Mouse (Mus musculus) limb, embryonic 15.5 days (tissue): ENCODE results near the gene Tnnc1. TPM values are rescaled to one million over a fixed set of nuclear protein-coding genes. Genes with fewer than 3 reads are reported as not detected.

Experiments used
- ATAC-seq: fragments of 200-750 bp; cut with Nextera tagmentation; 2 replicates; pipeline ENCODE4 v1.8.0; 2017; ENCODE audit warnings: low read depth, moderate TSS enrichment; ENCODE audit not compliant: insufficient number of reproducible peaks, low FRiP score, low TSS enrichment
- H3K27ac ChIP-seq: fragments of 300-500 bp; sonication (generic); 2 replicates; pipeline ENCODE4 v1.5.1; 2015; ENCODE audit warnings: moderate library complexity, mild to moderate bottlenecking, inconsistent platforms
- H3K27me3 ChIP-seq: fragments of 300-500 bp; sonication (generic); 2 replicates; pipeline ENCODE4 v1.6.1; 2015; ENCODE audit warnings: inconsistent platforms
- H3K36me3 ChIP-seq: fragments of 300-500 bp; sonication (generic); 2 replicates; pipeline ENCODE4 v1.6.1; 2015; ENCODE audit warnings: inconsistent platforms
- H3K4me1 ChIP-seq: fragments of 300-500 bp; sonication (generic); 2 replicates; pipeline ENCODE4 v1.6.1; 2015; ENCODE audit warnings: inconsistent platforms
- H3K4me2 ChIP-seq: fragments of 300-500 bp; sonication (generic); 2 replicates; pipeline ENCODE4 v1.6.1; 2015; ENCODE audit warnings: mild to moderate bottlenecking, inconsistent platforms
- H3K4me3 ChIP-seq: fragments of 300-500 bp; sonication (generic); 2 replicates; pipeline ENCODE4 v1.5.1; 2015; ENCODE audit warnings: mild to moderate bottlenecking, inconsistent platforms
- H3K9ac ChIP-seq: fragments of 300-500 bp; sonication (generic); 2 replicates; pipeline ENCODE4 v1.6.1; 2015; ENCODE audit warnings: inconsistent platforms
- H3K9me3 ChIP-seq: fragments of 300-500 bp; sonication (generic); 2 replicates; pipeline ENCODE4 v1.6.1; 2016; ENCODE audit warnings: inconsistent platforms
- WGBS: fragments of 180-500 bp; shearing (Covaris S2); methylation state at CpG from one replicate; pipeline ENCODE4 v1.1.7; 2015; 5-methylcytosine and 5-hydroxymethylcytosine counted together
- polyA plus RNA-seq: library from polyadenylated mRNA; unstranded; fragments of >200 nt; fragmentation: Nextera tagmentation; extraction: Ambion mirVana; gene quantifications from 2 replicates; pipeline ENCODE4 v1.2.1, GENCODE M21; 2015

Gene Tnnc1
- polyA plus RNA-seq, 1 experiment from 2014 or later: 276 TPM

DNA sequence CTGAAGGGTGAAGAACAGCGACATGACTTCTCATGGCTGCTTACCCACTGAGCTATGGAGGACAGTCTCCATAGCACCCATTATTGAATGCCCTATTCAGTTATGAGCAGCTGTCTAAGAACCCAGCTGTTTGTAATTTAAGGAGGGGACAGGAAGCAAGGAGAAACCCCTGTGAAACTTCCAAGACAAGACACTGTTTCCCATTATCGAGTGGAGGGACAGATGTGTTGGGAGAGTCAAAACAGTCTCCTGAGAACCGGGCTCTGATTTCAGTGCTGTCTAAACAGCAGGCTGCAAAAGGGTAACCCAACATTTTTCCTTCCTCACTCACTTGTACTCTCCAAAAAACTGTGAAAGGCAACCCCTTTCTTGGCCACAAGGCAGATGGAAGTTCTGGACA lies 32.4 kb downstream of the Tnnc1 start:
- WGBS: 57% methylated on average over 3 of the region's 3 CpGs
- peaks cover 3% of the 10 kb centered on the region; the same call in 1 of the 2 replicates for H3K36me3 ChIP-seq
- 0 out of 2 replicates have a peak, but pooled peaks have one; percentile 14 for ATAC-seq
- no peaks in the 10 kb centered on the region for H3K27me3 ChIP-seq
- H3K4me2 ChIP-seq: no peak overlapping the region
- no peaks in the 10 kb centered on the region for H3K4me1 ChIP-seq
- no peak overlapping the region for H3K4me3 ChIP-seq
- no peaks in the 10 kb centered on the region for H3K9me3 ChIP-seq
- peak overlapping the region; percentile 3; the same call in 1 of the 2 replicates for H3K27ac ChIP-seq
- H3K9ac ChIP-seq: no peak overlapping the region

- Histone ChIP-seq H3K4me3 (no peak overlapping the region), H3K4me1 (no peaks in the 10 kb centered on the region), H3K27me3 (no peaks in the 10 kb centered on the region), H3K27ac (no peak overlapping the region), H3K9ac (no peak overlapping the region), H3K36me3 (no peaks in the 10 kb centered on the region), H3K4me2 (no peak overlapping the region), H3K9me3 (no peaks in the 10 kb centered on the region)
- no peak for ATAC-seq
- 73% methylated on average over 1 of the region's 1 CpGs for WGBS
Measured at GRCm38 (mm10) chr14:31244777-31245176, 36.7 kb downstream of the Tnnc1 start.

GRCm38 (mm10) chr14:31245946-31246345 lies 37.8 kb downstream of the Tnnc1 start:
- 79% methylated on average over 1 of the region's 1 CpGs for WGBS
- no peak overlapping the region for H3K27ac ChIP-seq

GRCm38 (mm10) chr14:31248396-31248795 lies 40.3 kb downstream of the Tnnc1 start:
- ATAC-seq: no peak
- WGBS: 88% methylated on average over 6 of the region's 6 CpGs
- H3K9ac ChIP-seq: no peak overlapping the region
- H3K9me3 ChIP-seq: no peaks in the 10 kb centered on the region
- no peak overlapping the region for H3K27ac ChIP-seq
- peaks cover 13% of the 10 kb centered on the region for H3K4me1 ChIP-seq
- no peak overlapping the region for H3K4me3 ChIP-seq
- peaks cover 7% of the 10 kb centered on the region for H3K36me3 ChIP-seq
- no peak overlapping the region for H3K4me2 ChIP-seq
- no peaks in the 10 kb centered on the region for H3K27me3 ChIP-seq

More at GRCm38 (mm10) chr14:31245946-31246345, 37.8 kb downstream of the Tnnc1 start:
- 0 out of 2 replicates have a peak, but pooled peaks cover 4% of the 10 kb centered on the region for H3K4me1 ChIP-seq
- no peaks in the 10 kb centered on the region for H3K27me3 ChIP-seq
- no peaks in the 10 kb centered on the region for H3K9me3 ChIP-seq
- no peak overlapping the region for H3K4me3 ChIP-seq
- no peak overlapping the region for H3K4me2 ChIP-seq
- ATAC-seq: no peak
- no peaks in the 10 kb centered on the region for H3K36me3 ChIP-seq
- H3K9ac ChIP-seq: no peak overlapping the region

GRCm38 (mm10) chr14:31250222-31251083 lies 42.3 kb downstream of the Tnnc1 start:
- WGBS: 19% methylated on average over 38 of the region's 38 CpGs
- no peaks in the 10 kb centered on the region for H3K9me3 ChIP-seq
- peak overlapping the region; percentile 66 for H3K9ac ChIP-seq
- ATAC-seq: no peak; the same call in 1 of the 2 replicates
- peak overlapping the region; percentile 54 for H3K4me2 ChIP-seq
- peak overlapping the region; percentile 96 for H3K27ac ChIP-seq
- H3K27me3 ChIP-seq: no peaks in the 10 kb centered on the region
- peaks cover 13% of the 10 kb centered on the region for H3K4me1 ChIP-seq
- H3K4me3 ChIP-seq: peak overlapping the region; percentile 100
- H3K36me3 ChIP-seq: peaks cover 27% of the 10 kb centered on the region

DNA sequence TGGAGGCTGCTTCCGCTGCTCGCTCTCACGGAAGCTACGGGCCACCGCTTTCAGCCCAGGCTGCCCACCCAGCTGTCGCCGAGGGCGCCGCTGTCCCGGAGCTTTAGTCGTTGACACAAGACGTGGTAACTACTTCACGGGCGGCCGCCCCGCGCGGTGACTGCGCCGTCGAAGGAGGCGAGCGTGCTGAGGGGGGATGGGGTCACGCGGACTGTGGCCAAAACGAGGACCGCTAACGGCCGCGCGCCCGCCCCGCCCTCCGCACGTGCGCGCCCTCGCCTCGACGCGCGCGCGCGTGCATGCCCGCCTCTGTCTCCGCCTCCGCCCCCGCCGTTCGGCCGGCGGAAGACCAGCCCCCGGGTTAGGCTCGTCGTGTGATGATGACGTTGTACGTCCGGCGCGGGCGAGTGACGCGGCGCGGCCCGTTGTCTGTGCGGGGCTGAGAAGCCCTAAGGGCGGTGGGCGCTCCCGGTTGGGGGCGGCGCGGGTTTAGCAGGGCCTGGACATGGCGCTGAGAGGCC lies 43.0 kb downstream of the Tnnc1 start, which contains the start of the genes Phf7 and Bap1:
Gene Phf7, minus strand, starts transcription at position 234 of the 521 bp plus-strand sequence.
Gene Bap1, plus strand, starts transcription at position 367 of the 521 bp plus-strand sequence.
- Histone ChIP-seq H3K36me3 (peaks cover 34% of the 10 kb centered on the region), H3K27ac (peak within 1 kb of the TSS; percentile 96), H3K9me3 (no peaks in the 10 kb centered on the region), H3K4me3 (peak within 1 kb of the TSS; percentile 100), H3K27me3 (no peaks in the 10 kb centered on the region), H3K4me1 (peaks cover 13% of the 10 kb centered on the region), H3K4me2 (peak within 1 kb of the TSS; percentile 82), H3K9ac (peak within 1 kb of the TSS; percentile 99)
- ATAC-seq: peak; percentile 86
- under 1% methylated on average over 74 of the region's 75 CpGs for WGBS

GRCm38 (mm10) chr14:31251626-31252025 lies 43.5 kb downstream of the Tnnc1 start:
- Histone ChIP-seq H3K27me3 (no peaks in the 10 kb centered on the region), H3K27ac (peak overlapping the region; percentile 96), H3K4me2 (peak overlapping the region; percentile 82), H3K9ac (peak overlapping the region; percentile 99), H3K36me3 (peaks cover 39% of the 10 kb centered on the region), H3K9me3 (no peaks in the 10 kb centered on the region), H3K4me3 (peak overlapping the region; percentile 100), H3K4me1 (peaks cover 13% of the 10 kb centered on the region)
- no peak; the same call in 1 of the 2 replicates for ATAC-seq
- WGBS: 4% methylated on average over 18 of the region's 18 CpGs

DNA sequence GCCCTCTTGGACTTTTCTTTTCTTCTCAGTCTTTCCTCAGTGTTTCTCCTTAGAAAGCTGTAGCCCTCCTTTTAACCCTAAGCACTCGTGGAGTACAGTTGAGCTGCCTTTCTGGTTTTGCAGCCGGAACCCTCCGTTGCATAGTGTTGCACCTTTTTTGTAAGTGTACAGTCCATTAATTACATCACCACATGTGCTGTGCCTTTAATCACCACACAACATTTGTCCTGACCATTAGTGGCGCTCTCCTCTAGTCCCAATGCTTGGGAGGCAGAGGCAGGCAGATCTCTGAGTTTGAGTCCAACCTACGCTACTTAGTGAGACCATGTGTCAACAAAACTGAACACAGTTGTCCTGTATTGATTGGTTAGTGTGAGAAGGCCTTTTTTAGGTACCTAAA lies 44.0 kb downstream of the Tnnc1 start:
- ATAC-seq: no peak
- 80% methylated on average over 5 of the region's 5 CpGs for WGBS
- H3K4me1 ChIP-seq: peaks cover 13% of the 10 kb centered on the region

DNA sequence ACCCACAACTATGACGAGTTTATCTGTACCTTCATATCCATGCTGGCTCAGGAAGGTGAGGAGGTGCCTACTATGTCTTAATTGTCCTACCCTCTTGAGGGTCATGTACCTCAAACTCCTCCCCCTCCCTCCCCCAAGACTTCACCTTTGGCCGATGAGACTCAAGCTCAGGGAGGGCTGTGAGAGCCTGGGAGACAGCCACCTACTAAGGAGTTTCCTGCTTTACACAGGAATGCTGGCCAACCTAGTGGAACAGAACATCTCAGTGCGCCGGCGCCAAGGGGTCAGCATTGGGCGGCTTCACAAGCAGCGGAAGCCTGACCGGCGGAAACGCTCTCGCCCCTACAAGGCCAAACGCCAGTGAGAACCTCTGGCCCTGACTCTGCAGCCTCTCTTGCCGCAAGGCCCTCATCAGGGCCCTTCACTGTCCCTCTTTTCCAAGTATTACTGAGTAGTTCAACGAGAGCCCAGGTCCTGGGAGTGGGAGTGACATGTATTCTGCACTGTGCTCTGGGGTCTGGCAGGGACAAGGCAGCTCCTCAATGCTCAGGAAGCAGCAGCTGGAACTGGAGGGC lies 50.5 kb downstream of the Tnnc1 start:
- H3K4me1 ChIP-seq: no peaks in the 10 kb centered on the region
- no peaks in the 10 kb centered on the region for H3K27me3 ChIP-seq
- H3K4me3 ChIP-seq: no peak overlapping the region
- H3K9me3 ChIP-seq: no peaks in the 10 kb centered on the region
- no peak overlapping the region for H3K27ac ChIP-seq
- no peak overlapping the region for H3K4me2 ChIP-seq
- WGBS: 93% methylated on average over 14 of the region's 14 CpGs
- 0 out of 2 replicates have a peak, but pooled peaks have one; percentile 11 for ATAC-seq
- H3K36me3 ChIP-seq: peaks cover 95% of the 10 kb centered on the region
- no peak overlapping the region for H3K9ac ChIP-seq

More for the DNA sequence above, 44.0 kb downstream of the Tnnc1 start:
- Histone ChIP-seq H3K9ac (peak overlapping the region; percentile 99), H3K4me2 (peak overlapping the region; percentile 82), H3K27me3 (no peaks in the 10 kb centered on the region), H3K9me3 (no peaks in the 10 kb centered on the region), H3K4me3 (peak overlapping the region; percentile 100), H3K36me3 (peaks cover 44% of the 10 kb centered on the region), H3K27ac (no peak overlapping the region)

DNA sequence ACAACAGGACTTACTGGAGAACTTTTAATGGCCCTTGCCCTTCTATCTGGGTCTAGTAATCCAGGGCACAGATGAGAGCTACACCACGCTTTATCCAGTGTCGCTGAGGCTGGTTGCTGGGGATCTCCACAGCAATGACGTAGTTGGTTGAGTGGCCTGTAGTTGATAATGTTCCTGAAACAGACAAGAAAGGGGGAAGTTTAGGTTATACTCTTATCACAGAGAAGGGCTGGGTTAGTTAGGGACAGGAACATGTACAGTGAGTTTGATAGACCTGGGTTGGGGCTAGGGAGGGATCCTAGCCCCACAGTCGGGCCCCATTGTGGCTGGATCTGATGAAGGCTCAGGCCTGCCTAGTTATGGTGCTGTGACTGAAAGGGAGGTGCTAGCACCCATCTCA lies 52.3 kb downstream of the Tnnc1 start:
- Histone ChIP-seq H3K27me3 (no peaks in the 10 kb centered on the region), H3K36me3 (peaks cover 77% of the 10 kb centered on the region), H3K4me2 (no peak overlapping the region), H3K9me3 (no peaks in the 10 kb centered on the region), H3K27ac (no peak overlapping the region), H3K4me3 (no peak overlapping the region), H3K4me1 (no peaks in the 10 kb centered on the region), H3K9ac (no peak overlapping the region)
- ATAC-seq: no peak
- WGBS: 94% methylated on average over 4 of the region's 4 CpGs

GRCm38 (mm10) chr14:31260932-31261331 lies 52.8 kb downstream of the Tnnc1 start:
- Histone ChIP-seq H3K36me3 (peaks cover 72% of the 10 kb centered on the region), H3K27ac (no peak overlapping the region), H3K4me1 (no peaks in the 10 kb centered on the region), H3K4me2 (no peak overlapping the region), H3K9ac (no peak overlapping the region), H3K4me3 (no peak overlapping the region), H3K27me3 (no peaks in the 10 kb centered on the region), H3K9me3 (no peaks in the 10 kb centered on the region)
- ATAC-seq: no peak
- 93% methylated on average over 9 of the region's 9 CpGs for WGBS
